Mouse (Mus musculus): ENCODE data around the gene Ugt1a9. TPM values are rescaled to one million over a fixed set of nuclear protein-coding genes. Genes with fewer than 3 reads are reported as not detected.

The Ugt1a9 gene
- total and polyA plus RNA-seq, 3 experiments = not detected

- Histone ChIP-seq H3K4me3 (replicated peaks in 1 of 3; ENCODE audit: low read depth in 2 of 3, low read length in 2 of 3, poor library complexity in 1 of 3) (no peak overlapping the region), H3K9me3 (replicated peaks; ENCODE audit: low read length) (peaks cover 67% of the 10 kb centered on the region), H3K36me3 (replicated peaks in 1 of 2; ENCODE audit: control insufficient read depth in 1 of 2, insufficient read depth in 1 of 2, low read length in 1 of 2) (no peaks in the 10 kb centered on the region), H3K27me3 (replicated peaks) (no peaks in the 10 kb centered on the region), H3K9ac (ENCODE audit: insufficient read depth, low read depth) (no peak overlapping the region), H3K4me1 (ENCODE audit: control insufficient read depth in 1 of 2, insufficient read depth in 2 of 2) (no peaks in the 10 kb centered on the region), H3K4me2 (ENCODE audit: insufficient read depth, low read depth, poor library complexity, severe bottlenecking) (no peak overlapping the region), H3K27ac (ENCODE audit: insufficient read depth, low read depth) (no peak overlapping the region), H3K79me2 (replicated peaks; ENCODE audit: control insufficient read depth, extremely low read depth, insufficient read depth, poor library complexity, severe bottlenecking) (no peaks in the 10 kb centered on the region)
- TF ChIP-seq KAT2A (IDR thresholded peaks at IDR 0.05; ENCODE audit: insufficient replicate concordance, low read length) = 0 out of 2 replicates have a peak, but pooled peaks have one; percentile 6
- no peak for TF ChIP-seq E2F4 (IDR thresholded peaks at IDR 0.05; ENCODE audit: insufficient replicate concordance, low read depth, low read length)
- 0 out of 2 replicates have a peak, but pooled peaks have one; percentile 6 for TF ChIP-seq NRF1 (IDR thresholded peaks at IDR 0.05; ENCODE audit: low read depth, low read length)
- dilution Hi-C loops (cut with MboI; ENCODE audit: extremely low pct_ligation_motif_present, extremely low pct_unique_long_range_greater_than_20kb, low sequenced_read_pairs) (no loop called here), in situ Hi-C loops (cut with MboI; ENCODE audit: low pct_ligation_motif_present, low pct_unique_long_range_greater_than_20kb, low sequenced_read_pairs) (no loop called here)
- DNase-seq (ENCODE audit: extremely low read depth) = no peak
Observed at GRCm38 (mm10) chr1:88213766-88214461, 143.3 kb downstream of the Ugt1a9 start.

GRCm38 (mm10) chr1:88214462-88214952 is 143.9 kb downstream of the Ugt1a9 start:
- peaks cover 73% of the 10 kb centered on the region for H3K9me3 ChIP-seq (replicated peaks; ENCODE audit: low read length)
- no peaks in the 10 kb centered on the region for H3K36me3 ChIP-seq (replicated peaks in 1 of 2; ENCODE audit: control insufficient read depth in 1 of 2, insufficient read depth in 1 of 2, low read length in 1 of 2)
- H3K4me2 ChIP-seq (ENCODE audit: insufficient read depth, low read depth, poor library complexity, severe bottlenecking) = no peak overlapping the region
- peak; percentile 2 for DNase-seq (ENCODE audit: extremely low read depth)
- no peak for TF ChIP-seq SMC3 (IDR thresholded peaks at IDR 0.05; ENCODE audit: low read depth, low read length)
- TF ChIP-seq MAX (IDR thresholded peaks at IDR 0.05; ENCODE audit: low read length) = 0 out of 2 replicates have a peak, but pooled peaks have one; percentile 34
- TF ChIP-seq CHD2 (IDR thresholded peaks at IDR 0.05; ENCODE audit: low read length) = peak; percentile 21; the same call in 1 of the 2 replicates
- dilution Hi-C loops (cut with MboI; ENCODE audit: extremely low pct_ligation_motif_present, extremely low pct_unique_long_range_greater_than_20kb, low sequenced_read_pairs) (no loop called here), in situ Hi-C loops (cut with MboI; ENCODE audit: low pct_ligation_motif_present, low pct_unique_long_range_greater_than_20kb, low sequenced_read_pairs) (no loop called here)
- no peak overlapping the region for H3K9ac ChIP-seq (ENCODE audit: insufficient read depth, low read depth)
- no peak overlapping the region for H3K27ac ChIP-seq (ENCODE audit: insufficient read depth, low read depth)
- no peak overlapping the region for H3K4me3 ChIP-seq (replicated peaks in 1 of 3; ENCODE audit: low read depth in 2 of 3, low read length in 2 of 3, poor library complexity in 1 of 3)
- H3K79me2 ChIP-seq (replicated peaks; ENCODE audit: control insufficient read depth, extremely low read depth, insufficient read depth, poor library complexity, severe bottlenecking) = no peaks in the 10 kb centered on the region
- H3K27me3 ChIP-seq (replicated peaks) = no peaks in the 10 kb centered on the region
- H3K4me1 ChIP-seq (ENCODE audit: control insufficient read depth in 1 of 2, insufficient read depth in 2 of 2) = no peaks in the 10 kb centered on the region

GRCm38 (mm10) chr1:88215466-88216380 is 145.1 kb downstream of the Ugt1a9 start:
- peak; percentile 5 for DNase-seq (ENCODE audit: extremely low read depth)
- H3K4me2 ChIP-seq (ENCODE audit: insufficient read depth, low read depth, poor library complexity, severe bottlenecking) = no peak overlapping the region
- dilution Hi-C loops (cut with MboI; ENCODE audit: extremely low pct_ligation_motif_present, extremely low pct_unique_long_range_greater_than_20kb, low sequenced_read_pairs) (no loop called here), in situ Hi-C loops (cut with MboI; ENCODE audit: low pct_ligation_motif_present, low pct_unique_long_range_greater_than_20kb, low sequenced_read_pairs) (no loop called here)
- peaks cover 80% of the 10 kb centered on the region for H3K9me3 ChIP-seq (replicated peaks; ENCODE audit: low read length)
- no peaks in the 10 kb centered on the region for H3K27me3 ChIP-seq (replicated peaks)
- no peaks in the 10 kb centered on the region for H3K36me3 ChIP-seq (replicated peaks in 1 of 2; ENCODE audit: control insufficient read depth in 1 of 2, insufficient read depth in 1 of 2, low read length in 1 of 2)
- no peaks in the 10 kb centered on the region for H3K4me1 ChIP-seq (ENCODE audit: control insufficient read depth in 1 of 2, insufficient read depth in 2 of 2)
- no peak overlapping the region for H3K27ac ChIP-seq (ENCODE audit: insufficient read depth, low read depth)
- no peaks in the 10 kb centered on the region for H3K79me2 ChIP-seq (replicated peaks; ENCODE audit: control insufficient read depth, extremely low read depth, insufficient read depth, poor library complexity, severe bottlenecking)
- no peak overlapping the region for H3K4me3 ChIP-seq (replicated peaks in 1 of 3; ENCODE audit: low read depth in 2 of 3, low read length in 2 of 3, poor library complexity in 1 of 3)
- TF ChIP-seq JUN (IDR thresholded peaks at IDR 0.05; ENCODE audit: insufficient read depth, low read depth, low read length) (no peak), USF1 (IDR thresholded peaks at IDR 0.05; ENCODE audit: low read depth, low read length) (no peak), POLR2A (IDR thresholded peaks at IDR 0.05; ENCODE audit: low read depth, low read length) (no peak), MEF2A (IDR thresholded peaks at IDR 0.05; ENCODE audit: borderline replicate concordance, low read depth, low read length) (no peak), KAT2A (IDR thresholded peaks at IDR 0.05; ENCODE audit: insufficient replicate concordance, low read length) (no peak), MXI1 (IDR thresholded peaks at IDR 0.05; ENCODE audit: low read depth, low read length) (no peak), GABPA (IDR thresholded peaks at IDR 0.05; ENCODE audit: insufficient replicate concordance, low read depth, low read length) (no peak), SMC3 (IDR thresholded peaks at IDR 0.05; ENCODE audit: low read depth, low read length) (no peak)
- no peak overlapping the region for H3K9ac ChIP-seq (ENCODE audit: insufficient read depth, low read depth)

Measured in CH12.LX (cell line).